Mouse (Mus musculus) heart, postnatal 36 days (tissue): Measurements from ENCODE around the gene Tarsl2. TPM values are rescaled to one million over a fixed set of nuclear protein-coding genes. Genes with fewer than 3 reads are reported as not detected.

Experiments
- DNase-seq, 2 experiments: peaks; one replicate each; pipeline ENCODE4 v3.0.0; 2021 to 2022
- intact Hi-C: fragments of 180-260 bp; cut with DNase I; formaldehyde crosslinking; loops from one replicate; pipeline ENCODE4 v1.15.1; 2025
- total RNA-seq, 2 experiments: library from RNA; stranded (reverse); gene quantifications; 2 replicates each; pipeline ENCODE4 v1.2.3; 2021

Tarsl2 gene
- total RNA-seq, result 10 to 100 TPM; 33.8 to 36.7 TPM

GRCm38 (mm10) chr7:65644643-65645351 is at the start of gene Tarsl2:
Tarsl2 (plus strand) TSS chr7:65644898.
- peak; percentile 90 to 91 for DNase-seq
- intact Hi-C loops, result loop anchor here (5.0 kb wide), 1 partner anchor 327 kb away; no protein-coding TSS in a partner anchor

- intact Hi-C loops, result no loop called here
- DNase-seq, result no peak
Measured at GRCm38 (mm10) chr7:65606124-65606523, 38.6 kb upstream of the Tarsl2 start.

DNA sequence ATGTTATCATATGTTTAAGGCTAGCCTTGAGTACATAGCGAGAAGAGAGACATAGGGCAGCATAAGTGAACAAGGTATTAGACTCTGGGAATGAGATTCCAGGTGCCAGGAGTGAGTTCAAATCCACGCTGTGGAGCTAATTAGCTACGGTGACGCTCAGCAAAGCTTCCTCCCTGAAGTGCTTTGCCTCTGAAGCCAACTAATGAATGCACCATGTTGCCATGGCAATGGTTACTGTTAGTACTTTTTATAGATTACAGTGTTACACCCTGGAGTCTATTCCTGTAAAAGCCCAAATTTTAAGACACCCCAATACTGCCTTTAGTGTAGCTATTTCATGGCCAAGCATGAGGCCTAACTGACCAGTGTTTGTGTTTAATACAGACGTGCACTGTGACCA is 37.7 kb upstream of the Tarsl2 start:
- no peak for DNase-seq
- intact Hi-C loops, result no loop called here

GRCm38 (mm10) chr7:65610171-65610570 is 34.5 kb upstream of the Tarsl2 start:
- DNase-seq, result no peak
- intact Hi-C loops, result no loop called here

DNA sequence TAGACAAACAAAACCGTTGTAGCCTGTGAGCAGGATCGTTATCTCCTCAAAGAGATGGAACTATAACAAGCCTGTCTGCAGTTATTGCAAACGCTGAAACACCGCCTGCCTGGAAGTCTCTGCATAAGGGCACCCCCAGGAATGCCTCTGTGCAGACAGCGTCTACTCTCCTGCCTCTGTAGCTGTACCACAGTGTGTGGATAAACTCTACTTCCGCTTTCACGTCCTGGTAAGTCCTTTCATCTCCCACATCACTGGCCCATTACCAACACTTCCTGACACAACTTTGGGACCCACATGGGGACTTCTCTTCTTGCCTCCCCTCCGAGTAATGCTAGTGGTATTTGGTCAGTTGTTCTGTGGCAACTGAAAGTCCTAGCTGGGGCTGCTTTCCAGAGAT is 34.0 kb upstream of the Tarsl2 start:
- intact Hi-C loops, result no loop called here
- no peak for DNase-seq

DNA sequence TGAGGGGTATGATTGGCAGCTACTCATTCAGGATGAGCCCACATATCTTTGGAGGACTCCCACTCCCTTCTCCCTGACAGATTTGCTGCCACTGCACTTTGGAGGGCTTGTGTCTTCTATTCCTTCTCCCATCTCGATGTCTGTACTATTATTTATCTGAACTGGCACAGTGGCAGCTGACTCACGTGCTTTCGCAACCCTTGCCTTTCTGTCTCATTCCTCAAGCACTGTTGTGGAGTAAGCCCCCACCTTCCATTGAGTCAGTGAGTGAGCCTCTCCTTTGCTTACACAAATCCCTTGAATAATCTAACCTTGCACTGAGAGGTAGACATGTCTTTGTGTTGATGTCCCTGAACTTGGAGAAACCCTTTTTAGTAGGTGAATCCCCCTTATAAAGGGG is 33.4 kb upstream of the Tarsl2 start:
- intact Hi-C loops, result no loop called here
- no peak for DNase-seq

- no peak for DNase-seq
- intact Hi-C loops, result no loop called here
Measured at GRCm38 (mm10) chr7:65613723-65614122, 31.0 kb upstream of the Tarsl2 start.

DNA sequence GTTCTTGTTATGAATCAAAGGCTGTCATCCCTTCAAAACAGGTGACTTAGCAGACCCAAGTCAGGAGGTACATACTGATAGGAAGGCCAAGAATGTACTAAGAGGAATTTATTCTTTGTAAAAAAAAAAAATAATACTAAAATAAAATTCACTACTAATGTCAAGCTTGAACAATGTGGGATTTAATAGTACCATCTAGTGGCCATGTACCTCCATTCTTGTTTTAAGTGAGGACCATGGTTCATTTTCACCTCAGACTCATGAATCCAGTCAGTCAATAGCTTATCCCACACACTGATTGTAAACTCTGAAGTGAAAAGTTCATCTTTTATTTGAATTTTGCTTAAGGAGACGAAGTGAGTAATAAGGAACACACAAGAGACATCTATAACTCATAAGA is 25.9 kb upstream of the Tarsl2 start:
- DNase-seq, result no peak
- intact Hi-C loops, result no loop called here

DNA sequence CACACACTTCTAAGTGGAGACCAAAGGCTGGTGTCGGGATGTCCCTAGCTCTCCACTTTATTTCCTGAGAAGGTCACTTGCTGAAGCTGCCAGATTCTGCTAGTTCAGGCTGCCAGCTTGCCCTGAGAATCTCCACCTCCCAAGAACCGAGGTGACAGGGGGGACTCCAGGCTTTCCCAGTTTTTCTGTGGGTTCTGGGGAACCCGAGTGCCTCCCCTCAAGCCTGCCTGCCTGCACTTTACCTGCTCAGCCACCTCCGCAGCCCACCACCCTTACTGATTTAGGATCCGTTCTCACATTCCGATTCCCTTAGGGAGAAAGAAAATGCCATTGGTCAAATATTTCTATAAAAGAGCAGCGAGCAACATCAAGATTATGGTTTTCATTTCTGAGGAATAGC is 24.0 kb upstream of the Tarsl2 start:
- no peak for DNase-seq
- intact Hi-C loops, result no loop called here

GRCm38 (mm10) chr7:65623330-65623729 is 21.4 kb upstream of the Tarsl2 start:
- DNase-seq, result no peak
- intact Hi-C loops, result no loop called here

- intact Hi-C loops, result no loop called here
- DNase-seq, result no peak
Measured at GRCm38 (mm10) chr7:65625528-65625927, 19.2 kb upstream of the Tarsl2 start.

DNA sequence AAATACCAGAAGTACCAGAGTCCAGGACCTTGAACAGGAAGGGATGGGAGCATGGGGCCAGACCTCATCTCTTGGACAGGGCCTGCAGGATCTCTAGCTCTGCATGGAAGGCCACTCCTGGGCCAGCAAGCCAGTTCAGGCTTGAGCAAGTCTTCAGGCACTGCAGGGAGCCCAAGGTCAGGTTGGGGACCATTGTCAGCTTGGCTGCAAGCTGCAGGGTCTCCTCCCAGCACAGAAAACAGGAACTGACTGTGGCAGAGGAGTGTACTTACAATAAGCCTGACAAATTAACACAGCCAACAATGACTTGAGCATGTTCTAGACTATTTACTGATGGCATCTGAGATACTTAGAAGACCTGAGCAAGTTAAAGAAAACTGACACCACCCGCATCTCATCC is 14.9 kb upstream of the Tarsl2 start:
- no peak for DNase-seq
- intact Hi-C loops, result no loop called here

DNA sequence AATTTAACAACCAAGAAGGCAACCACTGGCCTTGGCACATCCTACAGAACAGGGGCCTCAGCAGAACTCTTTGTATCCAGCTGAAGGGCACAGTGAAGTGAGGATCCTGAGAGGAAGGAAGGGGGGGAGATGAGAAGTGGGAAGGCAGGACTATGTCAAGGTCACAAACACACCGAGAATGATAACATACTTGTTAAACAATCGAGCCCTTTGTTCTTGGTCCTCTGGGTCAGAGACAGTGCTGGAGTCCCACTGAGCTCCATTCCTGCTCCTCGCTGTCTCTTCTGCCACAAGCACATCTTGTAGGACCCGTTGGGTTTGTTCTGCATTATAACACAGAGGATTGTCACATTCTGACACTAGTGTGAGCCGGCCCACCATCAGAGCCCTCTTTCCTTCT is 14.0 kb upstream of the Tarsl2 start:
- intact Hi-C loops, result no loop called here
- no peak for DNase-seq

- DNase-seq, result no peak
- intact Hi-C loops, result no loop called here
Measured at GRCm38 (mm10) chr7:65635831-65636230, 8.9 kb upstream of the Tarsl2 start.

- intact Hi-C loops, result no loop called here
- no peak for DNase-seq
Measured at GRCm38 (mm10) chr7:65636356-65636880, 8.3 kb upstream of the Tarsl2 start.

GRCm38 (mm10) chr7:65638170-65638770 is 6.4 kb upstream of the Tarsl2 start:
- DNase-seq, result no peak
- intact Hi-C loops, result no loop called here

- no peak for DNase-seq
- intact Hi-C loops, result loop anchor here (5.0 kb wide), 1 partner anchor 323 kb away; no protein-coding TSS in a partner anchor
Measured at GRCm38 (mm10) chr7:65639821-65640382, 4.8 kb upstream of the Tarsl2 start.

GRCm38 (mm10) chr7:65640672-65641071 is 4.0 kb upstream of the Tarsl2 start:
- intact Hi-C loops, result loop anchor here (5.0 kb wide), 1 partner anchor 323 kb away; no protein-coding TSS in a partner anchor
- no peak for DNase-seq

DNA sequence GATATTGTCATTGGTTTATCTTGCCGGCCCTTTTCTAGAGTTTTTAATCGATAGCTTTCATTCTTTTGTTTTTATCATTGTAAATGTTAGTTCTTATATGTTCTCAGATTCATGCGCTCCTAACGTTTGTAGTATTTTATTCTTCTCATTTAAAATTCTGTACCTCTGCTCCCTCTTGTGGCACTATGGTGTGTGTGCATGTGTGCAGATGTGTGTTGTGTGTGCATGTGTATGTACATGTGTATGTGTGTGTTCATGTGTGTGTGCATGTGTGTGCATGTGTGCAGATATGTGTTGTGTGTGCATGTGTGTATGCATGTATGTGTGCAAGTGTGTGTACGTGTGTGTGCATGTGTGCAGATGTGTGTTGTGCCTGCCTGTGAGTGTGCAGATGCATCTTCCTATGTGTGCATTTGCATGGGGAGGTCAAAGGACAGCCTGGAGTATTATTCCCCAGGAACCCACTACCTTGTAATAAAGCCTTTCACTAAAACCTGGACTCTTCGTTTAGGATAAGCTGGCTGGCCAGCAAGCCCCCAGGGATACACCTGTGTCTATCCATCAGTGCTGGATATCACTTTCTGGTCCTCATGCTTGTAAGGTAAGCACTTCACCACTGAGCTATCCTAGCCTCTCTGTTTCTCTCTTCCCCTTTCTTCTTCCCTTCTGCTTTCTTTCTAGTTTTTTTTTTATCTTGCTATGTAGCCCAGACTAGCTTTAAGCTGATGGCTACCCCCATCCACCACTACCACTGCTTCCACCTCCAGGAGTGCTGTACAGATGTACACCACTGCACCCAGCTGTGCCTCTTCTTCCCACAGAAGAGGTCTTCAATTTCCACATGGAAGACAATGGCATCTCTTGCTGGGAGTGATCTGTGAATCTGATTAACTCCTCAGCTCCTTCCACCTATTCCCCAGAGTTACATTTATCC is 2.1 kb upstream of the Tarsl2 start:
- DNase-seq, result no peak
- intact Hi-C loops, result loop anchor here (5.0 kb wide), 1 partner anchor 325 kb away; no protein-coding TSS in a partner anchor

DNA sequence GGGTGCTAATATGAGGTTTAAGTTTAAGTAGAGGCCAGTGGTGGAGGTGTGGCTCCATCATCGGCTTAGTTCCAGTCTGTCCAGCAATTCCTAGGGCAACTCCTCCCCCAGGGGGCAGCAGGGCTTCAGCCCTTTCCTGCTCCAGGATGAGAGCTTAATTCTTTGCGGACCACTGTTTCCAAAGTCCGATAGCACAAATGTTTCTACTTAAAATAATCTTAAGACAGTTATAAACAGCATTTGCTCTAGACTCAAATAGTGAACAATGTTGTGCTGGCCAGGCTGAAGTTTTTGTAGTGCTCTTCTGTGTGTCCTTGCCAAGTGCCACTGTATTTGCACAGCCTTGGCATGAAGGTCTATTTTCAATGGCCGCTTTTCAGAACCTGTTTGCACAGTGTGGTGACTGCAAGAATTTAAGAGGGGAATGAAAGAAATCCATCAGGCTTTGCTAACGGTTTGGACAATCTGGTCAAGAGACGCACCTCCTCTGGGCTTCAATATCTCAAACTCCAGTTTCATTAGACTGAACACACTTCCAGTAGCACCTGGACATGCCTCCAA is 757 bp upstream of the Tarsl2 start:
- intact Hi-C loops, result loop anchor here (5.0 kb wide), 1 partner anchor 327 kb away; no protein-coding TSS in a partner anchor
- peak in 1 of 2 experiments; percentile 5 for DNase-seq
